Mouse (Mus musculus): ENCODE measurements around the gene Pde7b.

The Pde7b gene

GRCm38 (mm10) chr10:20431336-20431735 is 293.5 kb downstream of the Pde7b start:
- DNase-seq (ENCODE audit: low read depth, low spot score) = no peak

GRCm38 (mm10) chr10:20421299-20421883 is 303.5 kb downstream of the Pde7b start:
- DNase-seq (ENCODE audit: low read depth, low spot score) = no peak

GRCm38 (mm10) chr10:20420296-20420695 is 304.6 kb downstream of the Pde7b start:
- DNase-seq (ENCODE audit: low read depth, low spot score) = no peak

GRCm38 (mm10) chr10:20418856-20419219 is 306.0 kb downstream of the Pde7b start:
- no peak for DNase-seq (ENCODE audit: low read depth, low spot score)

GRCm38 (mm10) chr10:20418202-20418855 is 306.5 kb downstream of the Pde7b start:
- DNase-seq (ENCODE audit: low read depth, low spot score) = no peak

- DNase-seq (ENCODE audit: low read depth, low spot score) = no peak
Observed at GRCm38 (mm10) chr10:20409181-20409580, 315.7 kb downstream of the Pde7b start.

GRCm38 (mm10) chr10:20408336-20408735 is 316.5 kb downstream of the Pde7b start:
- no peak for DNase-seq (ENCODE audit: low read depth, low spot score)

GRCm38 (mm10) chr10:20405471-20405870 is 319.4 kb downstream of the Pde7b start:
- DNase-seq (ENCODE audit: low read depth, low spot score) = no peak

- DNase-seq (ENCODE audit: low read depth, low spot score) = no peak
Observed at GRCm38 (mm10) chr10:20402941-20403340, 321.9 kb downstream of the Pde7b start.

GRCm38 (mm10) chr10:20400406-20400805 is 324.5 kb downstream of the Pde7b start:
- no peak for DNase-seq (ENCODE audit: low read depth, low spot score)

- no peak for DNase-seq (ENCODE audit: low read depth, low spot score)
Observed at GRCm38 (mm10) chr10:20398641-20399390, 326.1 kb downstream of the Pde7b start.

- no peak for DNase-seq (ENCODE audit: low read depth, low spot score)
Observed at GRCm38 (mm10) chr10:20398224-20398623, 326.7 kb downstream of the Pde7b start.

- DNase-seq (ENCODE audit: low read depth, low spot score) = no peak
Observed at GRCm38 (mm10) chr10:20395778-20396177, 329.1 kb downstream of the Pde7b start.

GRCm38 (mm10) chr10:20394815-20395214 is 330.1 kb downstream of the Pde7b start:
- no peak for DNase-seq (ENCODE audit: low read depth, low spot score)

- DNase-seq (ENCODE audit: low read depth, low spot score) = no peak
Observed at GRCm38 (mm10) chr10:20390568-20390967, 334.3 kb downstream of the Pde7b start.

GRCm38 (mm10) chr10:20382807-20383419 is 342.0 kb downstream of the Pde7b start:
- DNase-seq (ENCODE audit: low read depth, low spot score) = no peak

- DNase-seq (ENCODE audit: low read depth, low spot score) = no peak
Observed at GRCm38 (mm10) chr10:20381352-20381751, 343.5 kb downstream of the Pde7b start.

- DNase-seq (ENCODE audit: low read depth, low spot score) = no peak
Observed at GRCm38 (mm10) chr10:20380798-20381197, 344.1 kb downstream of the Pde7b start.

GRCm38 (mm10) chr10:20379071-20379735 is 345.7 kb downstream of the Pde7b start:
- DNase-seq (ENCODE audit: low read depth, low spot score) = no peak

- DNase-seq (ENCODE audit: low read depth, low spot score) = no peak
Observed at GRCm38 (mm10) chr10:20377621-20378020, 347.3 kb downstream of the Pde7b start.

GRCm38 (mm10) chr10:20372046-20372445 is 352.8 kb downstream of the Pde7b start:
- DNase-seq (ENCODE audit: low read depth, low spot score) = no peak
